ENCODE assay signal across 18 mouse cellular contexts in genomic region chr2:45143162-45143561, GRCm38 (mm10).
"Had no signal": no experiment of that assay in that cellular context is flagged by ENCODE, and none has a peak within 500 bp of the region (broad histone marks: within the 10 kb centered on the region; RNA-seq: fewer than 3 reads in every experiment).

No protein-coding gene starts in this region.

- DNase-seq: kidney, postnatal 25 days; layer of hippocampus, adult 9-11 months; liver, embryonic 13.5 days; lung, adult 2 months; lung, postnatal 14 days; lung, postnatal 4 days; thymus, adult 18-20 months; thymus, postnatal 36 days had no signal

- H3K27me3 ChIP-seq: limb, embryonic 13.5 days; liver, embryonic 13.5 days; megakaryocyte, embryonic 14.5 days; midbrain, embryonic 12.5 days; midbrain, embryonic 15.5 days; neural tube, embryonic 12.5 days; neural tube, embryonic 15.5 days had no signal

- ATAC-seq: intestine, postnatal 0 days; midbrain, embryonic 15.5 days had no signal

- H3K4me1 ChIP-seq: limb, embryonic 10.5 days; limb, embryonic 13.5 days; liver, embryonic 13.5 days; midbrain, embryonic 12.5 days; midbrain, embryonic 15.5 days; neural tube, embryonic 12.5 days; neural tube, embryonic 15.5 days had no signal

- H3K4me3 ChIP-seq: layer of hippocampus, adult 2 months; limb, embryonic 10.5 days; limb, embryonic 13.5 days; liver, embryonic 13.5 days; megakaryocyte, embryonic 14.5 days; midbrain, embryonic 12.5 days; midbrain, embryonic 15.5 days; neural tube, embryonic 12.5 days; neural tube, embryonic 15.5 days had no signal

- H3K27ac ChIP-seq: kidney, postnatal 0 days; layer of hippocampus, adult 2 months; limb, embryonic 10.5 days; limb, embryonic 13.5 days; liver, embryonic 13.5 days; midbrain, embryonic 12.5 days; midbrain, embryonic 15.5 days; neural tube, embryonic 12.5 days; neural tube, embryonic 15.5 days had no signal
